Mouse (Mus musculus): ENCODE results near the gene Postn.

Postn gene

GRCm38 (mm10) chr3:54360897-54361296 is at the start of gene Postn:
TSS of gene Postn (plus strand) at chr3:54361109.
- no peaks in the 10 kb centered on the region for H3K4me1 ChIP-seq (replicated peaks; ENCODE audit: low read depth, low read length)
- H3K9me3 ChIP-seq (ENCODE audit: low read length) = no peaks in the 10 kb centered on the region
- H3K36me3 ChIP-seq (ENCODE audit: insufficient read depth, low read length) = no peaks in the 10 kb centered on the region
- TF ChIP-seq NANOG (IDR thresholded peaks at IDR 0.05; ENCODE audit: borderline replicate concordance, low read length) (no peak), CTCF (conservative IDR thresholded peaks at IDR 0.05; ENCODE audit: low read length) (no peak), POU5F1 (IDR thresholded peaks at IDR 0.05; ENCODE audit: borderline replicate concordance, low read length) (no peak)
- no peaks in the 10 kb centered on the region for H3K27me3 ChIP-seq (ENCODE audit: insufficient read depth, low read length)
- no peak within 1 kb of the TSS for H3K4me3 ChIP-seq (replicated peaks; ENCODE audit: low read length)

- Histone ChIP-seq H3K9me3 (ENCODE audit: low read length) (no peaks in the 10 kb centered on the region), H3K4me1 (replicated peaks; ENCODE audit: low read depth, low read length) (no peaks in the 10 kb centered on the region), H3K36me3 (ENCODE audit: insufficient read depth, low read length) (no peaks in the 10 kb centered on the region), H3K4me3 (replicated peaks; ENCODE audit: low read length) (no peak overlapping the region), H3K27me3 (ENCODE audit: insufficient read depth, low read length) (0 out of 2 replicates have a peak, but pooled peaks cover 5% of the 10 kb centered on the region)
- TF ChIP-seq POU5F1 (IDR thresholded peaks at IDR 0.05; ENCODE audit: borderline replicate concordance, low read length) (no peak), CTCF (conservative IDR thresholded peaks at IDR 0.05; ENCODE audit: low read length) (no peak), NANOG (IDR thresholded peaks at IDR 0.05; ENCODE audit: borderline replicate concordance, low read length) (no peak)
These were observed 46.9 kb upstream of the Postn start for GRCm38 (mm10) chr3:54314055-54314454.

DNA sequence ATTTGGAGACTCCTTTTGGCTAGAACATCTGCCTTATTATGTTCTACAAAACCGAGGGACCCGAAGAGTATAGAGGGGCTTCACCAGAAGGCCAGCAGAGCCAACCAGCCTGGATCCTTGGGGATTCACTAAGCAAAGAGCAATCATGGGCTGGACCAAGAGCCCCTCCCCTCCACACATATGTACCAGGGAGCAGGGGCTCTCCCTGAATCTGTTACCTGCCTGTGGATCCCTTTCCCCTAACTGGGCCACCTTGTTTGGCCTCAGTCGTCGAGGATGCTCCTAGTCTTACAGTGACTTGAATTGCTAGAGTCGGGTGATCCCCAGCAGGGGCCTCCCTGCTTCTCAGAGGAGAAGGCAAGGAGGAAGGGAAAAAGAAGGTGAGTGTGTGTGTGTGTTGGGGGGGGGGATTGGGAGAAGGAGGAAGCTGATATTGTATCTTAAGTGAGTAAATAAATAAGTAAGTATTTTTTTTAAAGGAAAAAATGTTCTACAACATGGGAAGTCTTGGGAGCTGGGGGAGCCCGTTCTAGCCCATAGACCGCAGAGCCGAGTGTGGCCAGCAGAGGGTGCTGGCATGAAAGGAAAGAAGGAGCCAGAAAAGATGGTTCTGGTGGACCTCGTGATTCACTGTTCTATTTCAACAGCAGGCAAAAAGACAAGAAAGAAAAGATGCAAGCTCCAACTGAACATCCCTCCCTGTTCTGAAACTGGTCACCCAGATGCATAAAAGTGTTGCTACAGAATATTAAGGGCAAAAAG is 7.8 kb upstream of the Postn start:
- H3K4me1 ChIP-seq (replicated peaks; ENCODE audit: low read depth, low read length) = no peaks in the 10 kb centered on the region
- no peaks in the 10 kb centered on the region; the same call in 1 of the 2 replicates for H3K27me3 ChIP-seq (ENCODE audit: insufficient read depth, low read length)
- no peak overlapping the region for H3K4me3 ChIP-seq (replicated peaks; ENCODE audit: low read length)
- TF ChIP-seq CTCF (conservative IDR thresholded peaks at IDR 0.05; ENCODE audit: low read length) (peak; percentile 70), POU5F1 (IDR thresholded peaks at IDR 0.05; ENCODE audit: borderline replicate concordance, low read length) (no peak)
- H3K36me3 ChIP-seq (ENCODE audit: insufficient read depth, low read length) = no peaks in the 10 kb centered on the region
- H3K9me3 ChIP-seq (ENCODE audit: low read length) = no peaks in the 10 kb centered on the region

DNA sequence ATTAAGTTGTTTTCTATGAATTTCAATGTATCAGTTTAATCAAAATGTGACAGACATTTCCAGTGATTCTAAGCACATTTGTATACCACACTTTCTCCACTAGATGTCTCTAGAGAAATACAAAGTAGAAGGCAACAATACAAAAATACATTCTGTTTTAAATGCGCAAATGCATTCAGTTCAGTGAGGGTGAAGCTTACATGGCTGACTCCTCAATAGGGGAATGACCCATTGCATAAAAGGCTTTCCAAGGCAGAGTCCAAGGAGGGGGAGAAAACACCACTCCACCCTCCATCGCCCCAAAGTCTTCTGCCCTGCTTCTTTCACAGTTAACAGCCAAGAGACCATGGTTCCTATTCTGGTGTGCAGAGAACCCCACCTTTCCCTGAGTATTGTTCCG is 3.3 kb upstream of the Postn start:
- no peaks in the 10 kb centered on the region for H3K9me3 ChIP-seq (ENCODE audit: low read length)
- no peaks in the 10 kb centered on the region for H3K4me1 ChIP-seq (replicated peaks; ENCODE audit: low read depth, low read length)
- H3K36me3 ChIP-seq (ENCODE audit: insufficient read depth, low read length) = no peaks in the 10 kb centered on the region
- no peak for TF ChIP-seq POU5F1 (IDR thresholded peaks at IDR 0.05; ENCODE audit: borderline replicate concordance, low read length)
- peak; percentile 22; the same call in 1 of the 2 replicates for TF ChIP-seq CTCF (conservative IDR thresholded peaks at IDR 0.05; ENCODE audit: low read length)
- H3K27me3 ChIP-seq (ENCODE audit: insufficient read depth, low read length) = no peaks in the 10 kb centered on the region
- no peak overlapping the region for H3K4me3 ChIP-seq (replicated peaks; ENCODE audit: low read length)

DNA sequence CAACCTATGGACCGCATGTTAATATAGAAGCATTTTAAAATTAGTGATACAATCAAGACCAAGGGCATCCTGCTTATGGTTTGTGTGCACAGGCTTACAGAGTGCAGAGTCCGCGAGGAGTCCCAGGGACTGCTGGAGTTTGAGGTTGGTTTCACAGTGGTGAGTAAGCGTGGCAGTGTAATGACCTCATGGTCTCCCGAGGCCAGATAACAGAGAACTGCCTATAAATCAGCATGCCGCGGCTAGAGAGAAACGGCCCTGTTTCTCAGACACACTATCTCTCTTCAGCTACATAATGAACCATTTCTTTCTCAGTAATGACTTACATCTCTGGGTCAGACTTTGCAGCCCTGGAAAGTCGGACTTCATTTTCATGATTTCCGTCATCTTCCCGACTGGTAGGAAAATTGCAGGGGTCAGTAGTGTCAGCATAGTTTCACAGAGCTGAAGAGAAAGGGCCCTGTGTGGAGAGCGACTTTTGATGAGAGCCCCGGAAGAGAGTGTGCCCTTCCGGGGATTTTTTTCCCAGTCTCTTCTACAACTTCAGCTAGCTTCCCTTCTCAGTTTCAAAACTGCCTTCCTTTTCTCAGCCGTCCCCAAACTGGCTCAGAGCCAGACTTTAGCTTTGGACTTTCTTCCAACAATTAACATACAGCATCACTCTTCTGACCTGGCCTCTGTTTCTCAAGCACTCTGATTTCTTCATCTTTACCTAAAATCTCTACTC is 2.3 kb upstream of the Postn start:
- no peaks in the 10 kb centered on the region for H3K9me3 ChIP-seq (ENCODE audit: low read length)
- no peak overlapping the region for H3K4me3 ChIP-seq (replicated peaks; ENCODE audit: low read length)
- no peaks in the 10 kb centered on the region for H3K36me3 ChIP-seq (ENCODE audit: insufficient read depth, low read length)
- TF ChIP-seq POU5F1 (IDR thresholded peaks at IDR 0.05; ENCODE audit: borderline replicate concordance, low read length) = no peak
- no peak for TF ChIP-seq CTCF (conservative IDR thresholded peaks at IDR 0.05; ENCODE audit: low read length)
- TF ChIP-seq NANOG (IDR thresholded peaks at IDR 0.05; ENCODE audit: borderline replicate concordance, low read length) = no peak
- H3K27me3 ChIP-seq (ENCODE audit: insufficient read depth, low read length) = no peaks in the 10 kb centered on the region
- H3K4me1 ChIP-seq (replicated peaks; ENCODE audit: low read depth, low read length) = no peaks in the 10 kb centered on the region

DNA sequence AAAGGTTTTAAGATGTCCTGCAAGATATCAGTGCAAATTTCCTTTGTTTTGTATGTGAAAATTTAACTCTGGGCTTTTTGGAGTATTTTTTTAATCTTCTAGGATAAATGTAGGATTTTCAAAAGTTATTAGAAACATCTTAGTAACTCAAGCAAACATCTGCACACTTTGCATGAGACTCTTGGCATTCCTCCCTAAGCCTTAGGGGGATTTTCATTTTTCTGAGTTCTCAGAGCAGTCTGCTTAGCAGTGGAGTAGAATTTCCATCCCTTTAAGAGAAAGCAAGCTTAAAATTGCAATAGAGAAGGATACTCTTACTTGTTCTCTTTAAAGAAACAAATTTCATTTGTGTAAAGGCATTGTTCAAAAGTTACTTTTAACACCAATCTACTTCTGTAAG is 747 bp downstream of the Postn start:
- H3K4me3 ChIP-seq (replicated peaks; ENCODE audit: low read length) = no peak overlapping the region
- TF ChIP-seq POU5F1 (IDR thresholded peaks at IDR 0.05; ENCODE audit: borderline replicate concordance, low read length) (no peak), CTCF (conservative IDR thresholded peaks at IDR 0.05; ENCODE audit: low read length) (no peak), NANOG (IDR thresholded peaks at IDR 0.05; ENCODE audit: borderline replicate concordance, low read length) (no peak)

DNA sequence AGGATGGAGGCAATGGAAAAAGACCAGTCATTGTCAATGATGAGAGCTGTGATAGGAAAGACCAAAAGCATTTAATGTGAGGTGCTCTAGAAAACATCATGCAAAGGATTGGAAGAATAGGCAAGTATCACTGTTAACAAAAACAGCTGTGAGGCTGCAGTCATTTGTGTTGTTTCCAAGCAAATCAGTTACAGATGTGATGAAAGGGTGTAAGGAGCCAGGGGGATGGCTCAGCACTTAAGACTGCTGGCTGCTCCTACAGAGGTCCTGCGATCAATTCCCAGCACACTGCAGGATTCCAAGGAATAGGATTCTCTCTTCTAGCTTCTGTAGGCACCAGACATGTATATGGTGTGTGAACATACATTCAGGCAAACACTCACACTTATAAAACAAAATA is 10.1 kb downstream of the Postn start:
- TF ChIP-seq POU5F1 (IDR thresholded peaks at IDR 0.05; ENCODE audit: borderline replicate concordance, low read length) (no peak), NANOG (IDR thresholded peaks at IDR 0.05; ENCODE audit: borderline replicate concordance, low read length) (no peak), CTCF (conservative IDR thresholded peaks at IDR 0.05; ENCODE audit: low read length) (no peak)
- H3K27me3 ChIP-seq (ENCODE audit: insufficient read depth, low read length) = no peaks in the 10 kb centered on the region
- H3K9me3 ChIP-seq (ENCODE audit: low read length) = peaks cover 10% of the 10 kb centered on the region
- no peaks in the 10 kb centered on the region for H3K4me1 ChIP-seq (replicated peaks; ENCODE audit: low read depth, low read length)
- no peaks in the 10 kb centered on the region for H3K36me3 ChIP-seq (ENCODE audit: insufficient read depth, low read length)
- H3K4me3 ChIP-seq (replicated peaks; ENCODE audit: low read length) = no peak overlapping the region

More for the DNA sequence above, 747 bp downstream of the Postn start:
- Histone ChIP-seq H3K9me3 (ENCODE audit: low read length) (no peaks in the 10 kb centered on the region), H3K27me3 (ENCODE audit: insufficient read depth, low read length) (no peaks in the 10 kb centered on the region), H3K4me1 (replicated peaks; ENCODE audit: low read depth, low read length) (no peaks in the 10 kb centered on the region), H3K36me3 (ENCODE audit: insufficient read depth, low read length) (no peaks in the 10 kb centered on the region)

- H3K27me3 ChIP-seq (ENCODE audit: insufficient read depth, low read length) = no peaks in the 10 kb centered on the region
- H3K36me3 ChIP-seq (ENCODE audit: insufficient read depth, low read length) = no peaks in the 10 kb centered on the region
- no peak overlapping the region for H3K4me3 ChIP-seq (replicated peaks; ENCODE audit: low read length)
- H3K4me1 ChIP-seq (replicated peaks; ENCODE audit: low read depth, low read length) = peaks cover 3% of the 10 kb centered on the region
- TF ChIP-seq POU5F1 (IDR thresholded peaks at IDR 0.05; ENCODE audit: borderline replicate concordance, low read length) (no peak), CTCF (conservative IDR thresholded peaks at IDR 0.05; ENCODE audit: low read length) (no peak), NANOG (IDR thresholded peaks at IDR 0.05; ENCODE audit: borderline replicate concordance, low read length) (no peak)
- H3K9me3 ChIP-seq (ENCODE audit: low read length) = peaks cover 12% of the 10 kb centered on the region
These were observed 11.7 kb downstream of the Postn start for GRCm38 (mm10) chr3:54372625-54373024.
